Mouse (Mus musculus) olfactory bulb, adult 2 months (tissue): ENCODE results near the gene Ube3a. TPM values are rescaled to one million over a fixed set of nuclear protein-coding genes. Genes with fewer than 3 reads are reported as not detected.

Experiments used
- H3K27ac ChIP-seq: fragments of 200-500 bp; 2 replicates; pipeline ENCODE4 v1.5.1; 2012; ENCODE audit warnings: low read depth, low read length; ENCODE audit not compliant: insufficient read depth
- H3K4me1 ChIP-seq: fragments of 200-500 bp; 2 replicates; pipeline ENCODE4 v1.6.1; 2012; ENCODE audit warnings: low read length; ENCODE audit not compliant: control insufficient read depth, insufficient read depth
- H3K4me3 ChIP-seq: fragments of 200-500 bp; 2 replicates; pipeline ENCODE4 v1.5.1; 2012; ENCODE audit warnings: mild to moderate bottlenecking, low read depth, low read length, moderate library complexity; ENCODE audit not compliant: insufficient read depth
- CTCF ChIP-seq: fragments of 200-500 bp; IDR thresholded peaks from 2 replicates; pipeline ENCODE4 v1.5.1; 2012; ENCODE audit warnings: low read depth, mild to moderate bottlenecking, low read length, moderate library complexity; ENCODE audit not compliant: insufficient read depth
- POLR2A ChIP-seq: fragments of 200-500 bp; IDR thresholded peaks from 2 replicates; pipeline ENCODE4 v1.6.1; 2012; ENCODE audit warnings: mild to moderate bottlenecking, low read depth, low read length, moderate library complexity; ENCODE audit not compliant: insufficient read depth
- WGBS: fragments of 180-500 bp; shearing (Covaris S2); methylation state at CpG from one replicate; pipeline ENCODE4 v1.1.7; 2018; 5-methylcytosine and 5-hydroxymethylcytosine counted together
- polyA plus RNA-seq: library from polyadenylated mRNA; stranded (reverse); fragments of >200 nt; gene quantifications from 2 replicates; pipeline ENCODE4 v1.2.4, GENCODE M21; 2012; ENCODE audit warnings: low replicate concordance; ENCODE audit not compliant: missing spikeins, insufficient read depth, insufficient read length

The Ube3a gene
- polyA plus RNA-seq: 186 and 399 TPM in 2 replicates

- peak within 1 kb of the TSS; percentile 95 for H3K27ac ChIP-seq
- H3K4me3 ChIP-seq: peak within 1 kb of the TSS; percentile 98
- WGBS: under 1% methylated on average over 50 of the region's 50 CpGs
- H3K4me1 ChIP-seq: no peaks in the 10 kb centered on the region
- TF ChIP-seq POLR2A (peak; percentile 84), CTCF (no peak)
Observed at GRCm38 (mm10) chr7:59228045-59228865, at the start of gene Ube3a. TSS of gene Ube3a (plus strand) at chr7:59228750.

- H3K27ac ChIP-seq: no peak overlapping the region
- TF ChIP-seq CTCF (no peak), POLR2A (no peak)
- H3K4me1 ChIP-seq: no peaks in the 10 kb centered on the region
- H3K4me3 ChIP-seq: no peak overlapping the region
Observed at GRCm38 (mm10) chr7:59192831-59193230, 35.7 kb upstream of the Ube3a start.

- 81% methylated on average over 1 of the region's 1 CpGs for WGBS
- no peak overlapping the region for H3K27ac ChIP-seq
- TF ChIP-seq CTCF (no peak), POLR2A (no peak)
- no peaks in the 10 kb centered on the region for H3K4me1 ChIP-seq
- H3K4me3 ChIP-seq: no peak overlapping the region
Observed at GRCm38 (mm10) chr7:59214911-59215310, 13.6 kb upstream of the Ube3a start.

GRCm38 (mm10) chr7:59221244-59221643 is 7.3 kb upstream of the Ube3a start:
- Histone ChIP-seq H3K27ac (no peak overlapping the region), H3K4me3 (no peak overlapping the region), H3K4me1 (no peaks in the 10 kb centered on the region)
- WGBS: 92% methylated on average over 1 of the region's 1 CpGs
- TF ChIP-seq CTCF: no peak
- no peak for TF ChIP-seq POLR2A

GRCm38 (mm10) chr7:59228866-59229182 is 274 bp downstream of the Ube3a start:
- Histone ChIP-seq H3K27ac (peak overlapping the region; percentile 95), H3K4me3 (peak overlapping the region; percentile 98), H3K4me1 (no peaks in the 10 kb centered on the region)
- WGBS: under 1% methylated on average over 39 of the region's 39 CpGs
- no peak; the same call in none of the 2 replicates for TF ChIP-seq POLR2A
- TF ChIP-seq CTCF: peak; percentile 54

GRCm38 (mm10) chr7:59229183-59229911 is 797 bp downstream of the Ube3a start:
- peak overlapping the region; percentile 98 for H3K4me3 ChIP-seq
- no peak for TF ChIP-seq CTCF
- no peak for TF ChIP-seq POLR2A
- H3K27ac ChIP-seq: peak overlapping the region; percentile 95
- no peaks in the 10 kb centered on the region for H3K4me1 ChIP-seq
- under 1% methylated on average over 52 of the region's 52 CpGs for WGBS

GRCm38 (mm10) chr7:59230304-59230703 is 1.8 kb downstream of the Ube3a start:
- H3K27ac ChIP-seq: no peak overlapping the region
- WGBS: 19% methylated on average over 4 of the region's 4 CpGs
- no peak for TF ChIP-seq POLR2A
- no peak for TF ChIP-seq CTCF
- H3K4me1 ChIP-seq: no peaks in the 10 kb centered on the region
- H3K4me3 ChIP-seq: no peak overlapping the region

GRCm38 (mm10) chr7:59230768-59231167 is 2.2 kb downstream of the Ube3a start:
- no peak overlapping the region for H3K4me3 ChIP-seq
- no peak overlapping the region for H3K27ac ChIP-seq
- 24% methylated on average over 5 of the region's 5 CpGs for WGBS
- H3K4me1 ChIP-seq: no peaks in the 10 kb centered on the region
- no peak for TF ChIP-seq CTCF
- no peak for TF ChIP-seq POLR2A

- H3K4me3 ChIP-seq: no peak overlapping the region
- no peak for TF ChIP-seq POLR2A
- TF ChIP-seq CTCF: no peak
- no peak overlapping the region for H3K27ac ChIP-seq
- H3K4me1 ChIP-seq: no peaks in the 10 kb centered on the region
- WGBS: 62% methylated on average over 1 of the region's 1 CpGs
Observed at GRCm38 (mm10) chr7:59231960-59232359, 3.4 kb downstream of the Ube3a start.
